Mouse (Mus musculus) stomach, postnatal 0 days (tissue): Measurements from ENCODE around the gene Gbf1. TPM values are rescaled to one million over a fixed set of nuclear protein-coding genes. Genes with fewer than 3 reads are reported as not detected.

ENCODE experiments used
- ATAC-seq: fragments of 200-750 bp; cut with Nextera tagmentation; 2 replicates; pipeline ENCODE4 v1.8.0; 2017; ENCODE audit not compliant: low FRiP score, low TSS enrichment
- DNase-seq: peaks from one replicate; pipeline ENCODE4 v3.0.0-alpha.2; 2016; ENCODE audit warnings: low spot score
- H3K27ac ChIP-seq: fragments of 300-500 bp; sonication (generic); replicated peaks from 2 replicates; pipeline ENCODE4 v1.5.1; 2014; ENCODE audit warnings: mild to moderate bottlenecking, control low read depth
- H3K27me3 ChIP-seq: fragments of 300-500 bp; sonication (generic); 2 replicates; pipeline ENCODE4 v1.6.1; 2014; ENCODE audit warnings: low read length; ENCODE audit not compliant: control insufficient read depth, insufficient read depth
- H3K36me3 ChIP-seq: fragments of 300-500 bp; sonication (generic); 2 replicates; pipeline ENCODE4 v1.6.1; 2014; ENCODE audit warnings: low read length, mixed read lengths; ENCODE audit not compliant: control insufficient read depth, insufficient read depth
- H3K4me1 ChIP-seq: fragments of 300-500 bp; sonication (generic); replicated peaks from 2 replicates; pipeline ENCODE4 v1.6.1; 2014; ENCODE audit warnings: antibody characterized with exemption; ENCODE audit not compliant: control insufficient read depth, insufficient read depth
- H3K4me2 ChIP-seq: fragments of 300-500 bp; sonication (generic); replicated peaks from 2 replicates; pipeline ENCODE4 v1.6.1; 2014; ENCODE audit warnings: low read depth, mild to moderate bottlenecking, control low read depth, moderate library complexity
- H3K4me3 ChIP-seq: fragments of 300-500 bp; sonication (generic); 2 replicates; pipeline ENCODE4 v1.5.1; 2014; ENCODE audit warnings: low read depth, low read length, control low read depth
- H3K9ac ChIP-seq: fragments of 300-500 bp; sonication (generic); 2 replicates; pipeline ENCODE4 v1.6.1; 2014; ENCODE audit warnings: mild to moderate bottlenecking, low read length, control low read depth, mixed read lengths
- H3K9me3 ChIP-seq: fragments of 300-500 bp; sonication (generic); 2 replicates; pipeline ENCODE4 v1.6.1; 2016; ENCODE audit warnings: low read length; ENCODE audit not compliant: control insufficient read depth
- CTCF ChIP-seq: IDR thresholded peaks from 2 replicates; pipeline ENCODE4 v1.5.1; 2016; ENCODE audit warnings: antibody characterized with exemption, low read depth, mild to moderate bottlenecking, moderate library complexity
- EP300 ChIP-seq: optimal IDR thresholded peaks from 2 replicates; pipeline ENCODE3; 2016; ENCODE audit warnings: antibody characterized with exemption
- WGBS: fragments of 180-500 bp; shearing (Covaris S2); extraction: QIAGEN DNeasy Blood & Tissue Kit; methylation state at CpG from one replicate; pipeline ENCODE4 v1.1.7; 2014; 5-methylcytosine and 5-hydroxymethylcytosine counted together
- polyA plus RNA-seq: library from polyadenylated mRNA; unstranded; fragments of >200 nt; fragmentation: Nextera tagmentation; extraction: Ambion mirVana; gene quantifications from 2 replicates; pipeline ENCODE4 v1.2.1, GENCODE M21; 2015

Gene Gbf1
- polyA plus RNA-seq, 1 experiment from 2014 or later: 29.0 TPM

DNA sequence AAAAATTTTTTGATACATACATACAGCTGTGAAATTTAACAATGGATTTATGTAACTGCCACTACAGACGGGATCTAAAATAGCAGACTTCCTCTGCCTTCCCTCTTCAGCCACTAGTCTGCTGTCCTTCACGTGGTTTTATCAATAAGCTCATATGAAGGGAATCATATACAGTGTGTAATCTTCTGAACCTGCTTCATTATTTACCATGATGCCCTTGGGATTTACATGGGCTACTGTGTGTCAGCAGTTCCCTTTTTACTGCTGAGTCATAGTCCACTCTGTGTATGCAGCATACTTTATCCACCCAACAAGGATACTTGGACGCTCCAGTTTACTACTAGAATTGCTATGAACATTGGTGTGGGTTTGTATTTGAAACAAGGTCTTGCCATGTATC, 75.0 kb downstream of the Gbf1 start:
- Histone ChIP-seq H3K9ac (no peak overlapping the region), H3K4me3 (no peak overlapping the region), H3K27me3 (no peaks in the 10 kb centered on the region), H3K36me3 (no peaks in the 10 kb centered on the region), H3K27ac (no peak overlapping the region), H3K9me3 (no peaks in the 10 kb centered on the region), H3K4me1 (no peaks in the 10 kb centered on the region), H3K4me2 (no peak overlapping the region)
- TF ChIP-seq CTCF (no peak), EP300 (no peak)
- WGBS: 90% methylated on average over 3 of the region's 3 CpGs
- ATAC-seq: no peak
- DNase-seq: no peak

DNA sequence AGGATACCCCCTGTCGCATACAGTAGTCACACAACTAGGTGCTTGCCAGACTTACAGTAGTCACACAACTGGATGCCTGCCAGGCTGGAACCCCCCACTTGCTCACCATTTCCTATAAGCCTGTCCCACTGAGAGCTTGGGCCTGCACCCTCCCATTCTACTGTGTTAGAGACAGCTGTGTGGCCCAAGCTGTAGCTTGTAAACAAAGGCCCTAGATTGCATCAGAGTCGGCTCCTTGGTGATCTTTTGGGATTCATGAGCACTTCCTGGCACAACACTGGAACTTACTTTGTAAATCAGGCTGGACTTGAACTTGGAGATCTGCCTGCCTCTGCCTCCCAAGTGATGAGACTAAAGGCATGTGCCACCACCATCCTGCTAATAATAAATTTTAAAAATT, 82.1 kb downstream of the Gbf1 start:
- H3K4me3 ChIP-seq: no peak overlapping the region
- H3K9me3 ChIP-seq: no peaks in the 10 kb centered on the region
- no peak overlapping the region for H3K27ac ChIP-seq
- H3K4me1 ChIP-seq: no peaks in the 10 kb centered on the region
- H3K9ac ChIP-seq: no peak overlapping the region
- 63% methylated on average over 2 of the region's 2 CpGs for WGBS
- no peak for DNase-seq
- TF ChIP-seq EP300 (no peak), CTCF (no peak)
- H3K4me2 ChIP-seq: no peak overlapping the region
- no peaks in the 10 kb centered on the region; the same call in 1 of the 2 replicates for H3K36me3 ChIP-seq
- H3K27me3 ChIP-seq: no peaks in the 10 kb centered on the region
- no peak for ATAC-seq

DNA sequence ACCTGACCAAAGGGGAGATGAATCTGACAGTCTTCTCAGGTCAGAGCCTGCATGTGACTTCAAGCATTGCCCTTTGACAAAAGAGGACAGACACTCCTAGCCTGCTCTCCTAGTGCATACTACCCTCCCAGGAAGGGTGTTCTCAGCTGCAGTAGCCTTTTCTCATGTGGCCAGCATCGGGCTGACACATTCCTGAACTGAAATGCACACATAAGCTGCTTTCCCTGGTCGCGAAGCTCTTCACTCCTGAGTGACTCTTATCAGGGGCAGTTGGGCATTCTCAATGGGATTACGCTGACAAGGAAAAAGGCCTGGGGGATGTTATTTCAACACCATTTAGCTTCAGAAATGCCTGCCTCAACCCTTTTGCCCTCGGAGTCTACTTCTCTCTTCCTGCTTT, 84.3 kb downstream of the Gbf1 start:
- 65% methylated on average over 5 of the region's 5 CpGs for WGBS
- no peaks in the 10 kb centered on the region for H3K9me3 ChIP-seq
- no peaks in the 10 kb centered on the region; the same call in 1 of the 2 replicates for H3K36me3 ChIP-seq
- no peaks in the 10 kb centered on the region for H3K4me1 ChIP-seq
- TF ChIP-seq CTCF (no peak), EP300 (no peak)
- no peaks in the 10 kb centered on the region for H3K27me3 ChIP-seq
- DNase-seq (no peak), ATAC-seq (no peak)
- no peak overlapping the region for H3K4me3 ChIP-seq
- H3K4me2 ChIP-seq: no peak overlapping the region
- no peak overlapping the region for H3K27ac ChIP-seq
- H3K9ac ChIP-seq: no peak overlapping the region

DNA sequence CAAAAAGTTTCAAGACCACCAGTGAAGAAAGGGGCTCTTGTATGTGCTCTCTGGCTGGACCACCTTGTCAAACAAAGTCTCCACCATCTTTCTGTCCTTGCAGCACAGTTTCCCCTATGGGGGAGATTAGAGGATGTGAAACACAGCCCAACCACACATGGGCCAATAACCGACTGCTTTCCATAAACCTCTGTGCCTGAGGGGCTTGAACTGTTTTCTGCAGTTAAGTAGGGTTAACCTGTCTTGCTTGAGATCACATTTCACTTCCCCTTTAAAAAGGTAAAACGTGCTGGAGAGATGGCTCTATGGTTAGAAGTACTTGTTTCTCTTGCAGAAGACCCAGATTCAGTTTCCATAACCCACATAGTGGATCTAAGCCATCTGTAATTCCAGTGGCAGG, 87.9 kb downstream of the Gbf1 start:
- DNase-seq (no peak), ATAC-seq (no peak)
- no peaks in the 10 kb centered on the region for H3K4me1 ChIP-seq
- no peaks in the 10 kb centered on the region for H3K27me3 ChIP-seq
- no peak overlapping the region for H3K4me2 ChIP-seq
- no peak overlapping the region for H3K27ac ChIP-seq
- no peaks in the 10 kb centered on the region for H3K9me3 ChIP-seq
- H3K36me3 ChIP-seq: no peaks in the 10 kb centered on the region; the same call in 1 of the 2 replicates
- H3K4me3 ChIP-seq: no peak overlapping the region
- no peak for TF ChIP-seq CTCF
- no peak for TF ChIP-seq EP300
- WGBS: 44% methylated on average over 2 of the region's 2 CpGs
- H3K9ac ChIP-seq: no peak overlapping the region

DNA sequence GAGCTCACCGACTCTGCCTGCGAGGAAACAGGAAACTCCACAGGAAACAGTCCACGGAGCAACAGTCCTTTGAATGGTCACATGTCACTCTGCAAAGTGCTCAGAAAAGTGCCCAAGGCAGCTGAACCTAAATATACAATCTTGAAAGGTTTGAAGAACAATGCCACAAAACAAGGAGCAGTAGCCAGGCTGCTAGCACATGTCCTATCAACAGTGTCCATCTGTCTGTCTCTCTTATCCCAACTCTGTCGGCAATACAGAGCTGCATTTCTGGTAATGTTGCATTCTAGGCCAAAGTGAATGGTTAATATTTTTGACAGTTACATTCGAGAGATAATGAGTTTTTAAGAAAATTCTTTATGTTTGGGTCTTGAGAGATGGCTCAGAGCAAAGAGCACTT, 90.1 kb downstream of the Gbf1 start:
- Histone ChIP-seq H3K36me3 (no peaks in the 10 kb centered on the region; the same call in 1 of the 2 replicates), H3K9me3 (no peaks in the 10 kb centered on the region), H3K4me3 (no peak overlapping the region), H3K27ac (no peak overlapping the region), H3K4me2 (no peak overlapping the region), H3K4me1 (no peaks in the 10 kb centered on the region), H3K9ac (no peak overlapping the region), H3K27me3 (no peaks in the 10 kb centered on the region)
- ATAC-seq (no peak), DNase-seq (no peak)
- 78% methylated on average over 5 of the region's 5 CpGs for WGBS
- TF ChIP-seq CTCF (no peak), EP300 (no peak)

DNA sequence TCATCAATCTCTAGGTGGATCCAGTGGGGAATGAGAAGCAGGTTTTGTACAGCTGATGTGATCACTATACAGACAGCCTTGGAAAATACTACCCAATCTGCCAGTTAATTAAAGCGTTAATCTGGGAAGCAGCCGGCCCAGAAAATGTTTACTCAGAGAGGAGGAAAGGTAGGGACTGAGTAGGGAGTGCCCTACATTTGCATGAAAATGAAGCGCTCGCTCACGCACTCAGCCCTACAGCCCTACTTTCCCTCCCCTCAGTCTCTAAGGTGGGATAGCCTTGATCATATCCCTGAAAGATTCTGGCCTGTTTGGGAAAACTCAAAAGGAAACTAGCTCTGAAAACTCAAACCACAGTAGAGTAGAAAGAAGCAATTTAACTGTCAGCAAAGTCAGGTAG, 92.3 kb downstream of the Gbf1 start:
- Histone ChIP-seq H3K27ac (no peak overlapping the region), H3K4me3 (no peak overlapping the region), H3K4me2 (no peak overlapping the region), H3K27me3 (no peaks in the 10 kb centered on the region), H3K36me3 (no peaks in the 10 kb centered on the region), H3K4me1 (no peaks in the 10 kb centered on the region), H3K9me3 (no peaks in the 10 kb centered on the region), H3K9ac (no peak overlapping the region)
- WGBS: 33% methylated on average over 5 of the region's 5 CpGs
- DNase-seq (peak; percentile 19), ATAC-seq (no peak)
- no peak for TF ChIP-seq EP300
- TF ChIP-seq CTCF: no peak
